Mouse (Mus musculus): ENCODE results near the gene Fsd2. TPM values are rescaled to one million over a fixed set of nuclear protein-coding genes. Genes with fewer than 3 reads are reported as not detected.
A peak's percentile ranks its signal among the peaks of the same experiment; 100 is the strongest.

Gene Fsd2
- polyA plus RNA-seq, 1 experiment, result 2.7 TPM

DNA sequence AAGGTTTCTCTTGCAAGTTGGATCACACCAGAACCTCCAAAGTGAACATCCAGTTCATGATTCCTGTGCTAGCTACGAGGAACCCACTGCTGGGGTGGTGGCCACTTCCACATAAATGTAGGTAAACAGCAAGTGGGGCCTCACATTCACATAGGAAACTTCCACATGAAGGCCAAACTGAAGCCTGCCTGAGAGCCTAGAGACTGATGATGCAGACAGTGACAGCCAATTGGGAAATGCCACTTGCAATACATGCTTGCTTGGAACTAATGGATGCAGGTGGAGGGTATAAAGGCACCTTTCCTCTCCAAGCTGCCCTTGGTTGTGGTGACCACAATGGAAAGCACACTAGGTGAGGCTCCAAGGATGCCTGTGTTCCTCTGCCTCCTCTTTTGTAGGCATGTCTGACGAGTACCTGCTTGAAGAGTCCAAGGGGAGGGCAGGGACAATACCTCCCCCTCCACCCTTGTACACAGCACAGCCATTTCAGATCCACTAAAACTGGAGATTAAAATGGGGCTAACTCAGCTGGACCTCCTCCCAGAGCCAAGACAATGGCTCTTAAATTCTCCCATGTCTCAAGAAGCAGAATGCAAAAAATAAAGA, 28.6 kb downstream of the Fsd2 start:
- Histone ChIP-seq H3K4me3 (replicated peaks; ENCODE audit: extremely low read depth, low read depth, low read length) (no peak overlapping the region), H3K4me1 (ENCODE audit: control insufficient read depth, insufficient read depth, low read length) (no peaks in the 10 kb centered on the region)
- no peak for TF ChIP-seq POLR2A (IDR thresholded peaks at IDR 0.05; ENCODE audit: borderline replicate concordance, extremely low read depth, low read depth, low read length)
- no peak for TF ChIP-seq CTCF (IDR thresholded peaks at IDR 0.05; ENCODE audit: insufficient read depth, low read length)
- 70% methylated on average over 2 of the region's 2 CpGs for WGBS
- no peak for DNase-seq

DNA sequence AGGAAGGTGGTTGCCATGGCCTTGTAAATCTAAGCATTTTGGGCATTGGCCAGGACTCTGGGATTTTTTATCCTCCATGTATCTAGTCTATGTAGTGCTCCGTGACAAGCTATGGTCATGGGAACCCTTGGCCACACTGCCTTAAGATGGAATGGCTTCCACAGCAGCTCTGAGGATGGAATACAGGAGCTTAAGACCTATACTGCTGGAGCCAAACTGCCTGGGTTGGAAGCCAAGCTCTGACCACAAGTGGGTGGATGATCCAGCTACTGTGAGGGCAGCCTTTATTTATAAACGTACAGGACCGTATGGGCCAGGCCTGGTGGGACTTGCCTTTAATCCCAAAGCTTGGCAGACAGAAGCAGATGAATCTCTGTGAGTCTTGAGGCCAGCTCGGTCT, 30.3 kb downstream of the Fsd2 start:
- WGBS, result 75% methylated on average over 4 of the region's 4 CpGs
- DNase-seq, result no peak

GRCm38 (mm10) chr7:81531462-81531861, 35.3 kb downstream of the Fsd2 start:
- no peak for DNase-seq
- WGBS, result 74% methylated on average over 1 of the region's 1 CpGs
- Histone ChIP-seq H3K4me3 (replicated peaks; ENCODE audit: extremely low read depth, low read depth, low read length) (no peak overlapping the region), H3K4me1 (ENCODE audit: control insufficient read depth, insufficient read depth, low read length) (no peaks in the 10 kb centered on the region)
- no peak for TF ChIP-seq CTCF (IDR thresholded peaks at IDR 0.05; ENCODE audit: insufficient read depth, low read length)
- TF ChIP-seq POLR2A (IDR thresholded peaks at IDR 0.05; ENCODE audit: borderline replicate concordance, extremely low read depth, low read depth, low read length), result no peak

More for the DNA sequence above, 30.3 kb downstream of the Fsd2 start:
- no peak for TF ChIP-seq POLR2A (IDR thresholded peaks at IDR 0.05; ENCODE audit: borderline replicate concordance, extremely low read depth, low read depth, low read length)
- TF ChIP-seq CTCF (IDR thresholded peaks at IDR 0.05; ENCODE audit: insufficient read depth, low read length), result no peak
- Histone ChIP-seq H3K4me1 (ENCODE audit: control insufficient read depth, insufficient read depth, low read length) (no peaks in the 10 kb centered on the region), H3K4me3 (replicated peaks; ENCODE audit: extremely low read depth, low read depth, low read length) (no peak overlapping the region)

DNA sequence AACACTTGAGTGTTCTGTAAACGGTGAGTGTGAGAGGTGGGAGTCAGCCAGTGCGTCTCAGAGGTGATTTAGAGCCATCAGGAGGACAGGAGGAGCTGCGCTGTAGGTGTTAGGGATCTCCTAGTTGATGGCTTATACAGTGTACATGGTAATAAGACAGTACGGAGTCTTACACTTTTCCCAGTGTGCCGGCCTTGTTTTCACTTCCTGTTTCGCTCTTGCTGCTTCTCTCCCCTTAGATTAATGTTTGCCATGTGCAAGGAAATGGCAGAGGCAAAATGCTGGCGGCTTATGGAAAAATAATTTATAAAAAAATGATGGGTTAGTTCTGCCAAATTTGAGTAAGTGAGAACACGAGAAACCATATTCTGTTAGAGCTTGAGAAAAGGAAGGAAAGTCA, 37.8 kb downstream of the Fsd2 start:
- H3K4me3 ChIP-seq (replicated peaks; ENCODE audit: extremely low read depth, low read depth, low read length), result no peak overlapping the region
- DNase-seq, result no peak
- no peak for TF ChIP-seq CTCF (IDR thresholded peaks at IDR 0.05; ENCODE audit: insufficient read depth, low read length)
- TF ChIP-seq POLR2A (IDR thresholded peaks at IDR 0.05; ENCODE audit: borderline replicate concordance, extremely low read depth, low read depth, low read length), result no peak
- H3K4me1 ChIP-seq (ENCODE audit: control insufficient read depth, insufficient read depth, low read length), result peaks cover 2% of the 10 kb centered on the region; the same call in 1 of the 2 replicates
- 73% methylated on average over 8 of the region's 8 CpGs for WGBS

GRCm38 (mm10) chr7:81523663-81524017, 43.1 kb downstream of the Fsd2 start:
- WGBS, result 4% methylated on average over 13 of the region's 13 CpGs
- TF ChIP-seq CTCF (IDR thresholded peaks at IDR 0.05; ENCODE audit: insufficient read depth, low read length) (no peak), POLR2A (IDR thresholded peaks at IDR 0.05; ENCODE audit: borderline replicate concordance, extremely low read depth, low read depth, low read length) (no peak)
- Histone ChIP-seq H3K4me1 (ENCODE audit: control insufficient read depth, insufficient read depth, low read length) (peaks cover 4% of the 10 kb centered on the region), H3K4me3 (replicated peaks; ENCODE audit: extremely low read depth, low read depth, low read length) (peak overlapping the region; percentile 92)
- no peak for DNase-seq

GRCm38 (mm10) chr7:81523008-81523662, 43.6 kb downstream of the Fsd2 start:
- peak; percentile 78 for DNase-seq
- TF ChIP-seq POLR2A (IDR thresholded peaks at IDR 0.05; ENCODE audit: borderline replicate concordance, extremely low read depth, low read depth, low read length) (peak; percentile 95), CTCF (IDR thresholded peaks at IDR 0.05; ENCODE audit: insufficient read depth, low read length) (no peak)
- H3K4me1 ChIP-seq (ENCODE audit: control insufficient read depth, insufficient read depth, low read length), result peaks cover 4% of the 10 kb centered on the region
- under 1% methylated on average over 31 of the region's 31 CpGs for WGBS
- H3K4me3 ChIP-seq (replicated peaks; ENCODE audit: extremely low read depth, low read depth, low read length), result peak overlapping the region; percentile 92

- TF ChIP-seq CTCF (IDR thresholded peaks at IDR 0.05; ENCODE audit: insufficient read depth, low read length) (no peak), POLR2A (IDR thresholded peaks at IDR 0.05; ENCODE audit: borderline replicate concordance, extremely low read depth, low read depth, low read length) (no peak)
- Histone ChIP-seq H3K4me1 (ENCODE audit: control insufficient read depth, insufficient read depth, low read length) (no peaks in the 10 kb centered on the region), H3K4me3 (replicated peaks; ENCODE audit: extremely low read depth, low read depth, low read length) (no peak overlapping the region)
- DNase-seq, result no peak
- WGBS, result 54% methylated on average over 6 of the region's 6 CpGs
Observed at GRCm38 (mm10) chr7:81516154-81517030, 50.4 kb downstream of the Fsd2 start.

GRCm38 (mm10) chr7:81514906-81515590, 51.7 kb downstream of the Fsd2 start:
- Histone ChIP-seq H3K4me3 (replicated peaks; ENCODE audit: extremely low read depth, low read depth, low read length) (no peak overlapping the region), H3K4me1 (ENCODE audit: control insufficient read depth, insufficient read depth, low read length) (no peaks in the 10 kb centered on the region)
- TF ChIP-seq CTCF (IDR thresholded peaks at IDR 0.05; ENCODE audit: insufficient read depth, low read length), result no peak
- TF ChIP-seq POLR2A (IDR thresholded peaks at IDR 0.05; ENCODE audit: borderline replicate concordance, extremely low read depth, low read depth, low read length), result no peak
- 33% methylated on average over 13 of the region's 13 CpGs for WGBS
- no peak for DNase-seq

DNA sequence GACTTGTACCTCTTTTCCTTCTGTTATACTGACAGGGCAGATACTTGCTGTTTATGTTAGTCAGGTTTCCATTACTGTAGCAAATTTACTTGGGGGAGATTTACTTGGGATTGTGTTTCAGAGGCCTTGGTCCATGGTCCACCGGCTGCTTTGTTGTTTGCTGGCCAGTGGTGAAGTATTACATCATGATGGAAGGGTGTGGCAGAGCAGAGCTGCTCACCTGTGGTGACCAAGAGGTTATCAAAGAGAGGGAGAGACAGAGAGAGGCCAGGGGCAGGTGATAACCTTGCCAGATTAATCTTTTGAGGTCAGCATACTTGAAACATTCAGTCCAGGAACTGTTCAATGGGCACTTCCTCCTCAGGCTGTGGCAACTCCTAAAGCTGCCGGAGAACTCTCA, 65.7 kb downstream of the Fsd2 start:
- no peaks in the 10 kb centered on the region for H3K4me1 ChIP-seq (ENCODE audit: control insufficient read depth, insufficient read depth, low read length)
- WGBS, result 47% methylated on average over 2 of the region's 2 CpGs
- no peak for DNase-seq
- TF ChIP-seq CTCF (IDR thresholded peaks at IDR 0.05; ENCODE audit: insufficient read depth, low read length) (no peak), POLR2A (IDR thresholded peaks at IDR 0.05; ENCODE audit: borderline replicate concordance, extremely low read depth, low read depth, low read length) (no peak)
- H3K4me3 ChIP-seq (replicated peaks; ENCODE audit: extremely low read depth, low read depth, low read length), result no peak overlapping the region

Data from lung, adult 2 months (tissue).